Mouse (Mus musculus): ENCODE results near the gene Smbd1.

Smbd1 gene

DNA sequence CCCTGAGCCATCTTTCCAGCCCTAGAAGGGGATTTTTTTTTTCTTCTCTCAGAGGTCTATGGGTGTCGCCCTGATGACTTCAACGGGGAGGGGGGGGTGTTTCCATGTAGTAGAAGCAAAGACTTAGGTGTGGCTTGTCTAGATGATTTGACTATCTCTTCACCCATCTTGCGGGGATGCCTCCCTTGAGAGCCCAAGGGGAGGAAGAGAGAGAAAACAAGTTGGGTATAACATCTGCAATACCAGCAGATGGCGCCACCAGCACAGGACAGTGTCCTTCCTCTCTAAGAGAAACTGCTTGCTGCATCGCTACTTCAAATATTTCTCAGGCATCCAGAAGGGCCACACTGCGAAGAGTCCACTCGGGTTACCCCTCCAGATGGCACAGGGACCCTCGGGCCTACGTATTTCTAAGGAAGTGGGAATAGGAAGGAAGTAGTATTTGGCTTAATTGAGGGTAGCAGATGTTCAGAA lies 2.6 kb upstream of the Smbd1 start:
- DNase-seq, result peak; percentile 59 to 70

DNA sequence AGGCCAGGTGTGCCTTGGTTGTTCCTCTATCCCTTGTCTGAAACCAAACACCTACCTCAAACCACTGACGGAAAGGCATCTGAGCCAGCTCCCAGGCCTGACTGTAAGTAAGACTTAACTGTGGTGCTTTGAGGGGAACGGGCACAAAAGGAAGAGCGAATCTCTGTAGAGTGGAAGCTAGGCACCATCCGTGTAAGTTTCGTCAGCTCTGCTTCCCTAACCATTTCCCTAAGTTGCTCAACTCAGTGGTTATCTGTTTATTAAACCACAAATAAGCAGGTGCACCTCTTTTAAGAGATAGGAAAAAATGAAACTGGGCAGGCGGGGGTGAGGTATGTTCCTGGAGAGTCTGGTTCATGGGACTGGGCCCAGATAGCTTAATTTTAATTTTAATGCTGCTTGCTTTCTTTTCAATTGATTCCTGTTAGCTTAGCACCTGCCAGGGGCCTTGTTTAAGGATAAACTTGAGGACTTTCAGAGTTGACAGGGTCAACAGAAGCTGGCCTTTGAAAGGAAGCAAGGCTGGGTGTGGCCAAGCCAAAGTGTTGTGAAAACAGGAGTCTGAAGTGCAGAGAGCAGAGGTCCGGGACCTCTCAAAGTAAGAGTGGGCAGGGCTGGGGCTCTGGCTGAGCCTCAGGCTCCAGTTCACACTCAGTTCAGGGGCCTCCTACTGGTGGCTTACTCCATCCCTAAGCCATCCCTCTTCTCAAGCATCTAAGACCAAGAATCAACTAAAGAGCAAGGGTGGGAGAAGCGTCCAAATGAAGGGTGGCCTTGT lies 2.7 kb downstream of the Smbd1 start:
- DNase-seq, result no peak

DNA sequence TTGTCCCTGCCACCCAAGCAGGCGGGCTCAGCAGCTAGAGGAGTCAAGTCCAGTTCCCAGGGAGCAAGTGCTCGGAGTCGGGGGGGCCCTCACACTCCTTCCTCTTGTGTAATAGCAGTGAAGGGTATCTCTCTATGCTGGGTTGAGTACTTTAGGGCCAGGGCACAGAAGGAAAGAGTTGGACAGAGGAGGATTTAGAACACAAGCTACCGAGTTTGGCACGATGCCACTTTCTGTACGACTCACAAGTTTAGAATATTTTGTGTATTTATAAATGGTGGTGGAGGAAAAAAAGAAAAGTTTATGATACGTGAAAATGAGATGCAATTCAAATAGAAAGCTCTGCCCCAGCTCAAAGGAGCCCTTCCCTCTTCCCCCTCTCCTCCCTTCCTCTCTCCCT lies 5.1 kb downstream of the Smbd1 start:
- DNase-seq, result no peak

DNA sequence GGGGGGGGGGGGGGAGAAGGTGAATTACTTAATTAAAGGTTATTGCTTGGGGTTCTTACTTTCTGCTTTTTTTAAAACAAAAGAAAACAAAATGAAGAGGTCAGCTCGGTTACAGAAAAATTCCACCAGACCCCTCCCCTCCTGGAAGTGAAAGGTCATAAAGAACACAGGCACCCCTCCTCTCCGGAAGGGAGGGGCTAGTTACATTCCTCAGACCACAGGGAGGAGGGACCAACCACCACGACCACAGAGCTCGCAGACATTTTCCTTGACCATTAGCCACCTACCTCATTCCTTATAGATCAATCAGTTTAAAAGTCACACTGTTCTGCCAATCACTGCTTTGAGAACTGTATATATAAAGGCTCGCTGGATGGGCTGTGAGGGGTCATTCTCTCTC lies 6.4 kb downstream of the Smbd1 start:
- no peak for DNase-seq

DNA sequence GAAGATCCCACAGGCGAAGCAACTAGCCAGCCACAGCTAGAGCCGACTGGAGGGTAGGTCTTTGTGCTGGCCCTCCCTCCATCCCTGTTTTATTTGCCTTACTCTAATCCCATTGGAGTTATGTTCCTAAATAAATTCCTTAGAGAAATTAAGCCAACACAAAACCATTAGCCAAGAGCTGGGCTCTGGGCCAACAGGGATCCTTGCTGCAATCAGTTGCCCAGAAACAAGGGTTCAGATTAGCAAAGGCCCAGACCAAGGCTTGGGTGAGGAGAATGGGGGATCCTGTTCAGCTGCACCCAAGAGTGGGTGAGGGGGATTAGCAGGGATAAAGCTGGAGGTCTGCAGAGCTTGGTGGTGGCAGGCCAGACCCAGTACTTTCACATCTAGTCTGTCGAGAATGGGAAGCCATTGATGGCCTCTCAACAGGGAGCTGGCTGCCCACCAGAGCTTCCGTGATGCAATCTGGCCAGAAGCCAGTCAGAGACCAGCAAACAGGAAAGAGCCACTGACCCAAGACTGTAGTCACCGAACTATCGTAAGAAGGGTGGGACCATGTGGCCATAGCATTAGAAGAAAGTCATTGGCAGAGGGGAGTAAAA lies 6.9 kb downstream of the Smbd1 start:
- no peak for DNase-seq

DNA sequence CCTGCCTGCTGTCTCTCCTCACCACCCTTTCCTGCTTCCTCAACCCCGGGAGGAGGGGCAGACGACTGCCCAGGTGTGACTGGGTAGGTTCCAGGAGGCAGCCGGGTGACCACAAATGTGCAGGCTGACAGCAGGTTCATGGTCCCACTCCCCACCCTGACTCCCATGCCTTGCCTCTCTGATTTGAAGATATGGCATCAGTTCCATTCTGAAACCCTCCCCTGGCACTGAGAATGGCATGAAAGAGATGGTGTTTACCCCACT lies 12.9 kb downstream of the Smbd1 start, which contains the start of gene Muc20:
TSS of gene Muc20 (minus strand) at position 10 of the 264 bp plus-strand sequence.
- no peak for DNase-seq

DNA sequence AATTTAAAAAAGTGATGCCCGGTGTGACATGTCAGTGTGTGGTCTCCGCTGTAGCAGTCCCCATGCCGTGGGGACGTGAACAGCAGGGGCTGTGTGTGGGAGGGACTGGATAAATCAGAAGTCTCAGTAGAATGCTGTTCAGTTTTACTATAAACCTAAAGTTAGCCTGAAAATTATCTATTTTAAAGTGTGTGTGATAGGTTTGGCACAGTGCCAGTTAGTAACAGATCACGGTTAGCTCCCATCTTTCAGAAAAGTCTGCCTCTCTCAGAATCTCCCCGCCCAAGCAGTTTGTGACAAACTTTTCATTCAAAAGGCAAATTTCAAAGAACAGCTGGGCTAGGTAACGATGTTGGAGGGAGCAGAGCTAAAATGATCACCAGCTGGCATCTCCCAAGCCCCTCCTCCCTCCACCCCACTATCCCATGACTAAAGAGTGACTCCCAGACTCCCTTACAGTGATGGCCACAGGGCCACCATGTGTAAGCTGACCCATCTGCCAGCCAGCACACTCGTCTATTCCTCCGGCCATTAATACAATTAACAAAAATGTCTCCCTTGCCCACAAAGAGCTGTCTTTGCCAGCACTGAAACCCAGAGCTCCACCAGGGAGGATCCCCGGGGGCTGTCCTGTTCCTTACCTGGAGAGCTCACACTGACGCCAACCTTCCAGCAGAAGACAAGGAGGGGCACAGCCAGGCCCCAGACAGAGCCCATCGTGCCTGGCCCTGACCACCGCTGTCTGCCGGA lies 13.4 kb downstream of the Smbd1 start:
- no peak for DNase-seq

DNA sequence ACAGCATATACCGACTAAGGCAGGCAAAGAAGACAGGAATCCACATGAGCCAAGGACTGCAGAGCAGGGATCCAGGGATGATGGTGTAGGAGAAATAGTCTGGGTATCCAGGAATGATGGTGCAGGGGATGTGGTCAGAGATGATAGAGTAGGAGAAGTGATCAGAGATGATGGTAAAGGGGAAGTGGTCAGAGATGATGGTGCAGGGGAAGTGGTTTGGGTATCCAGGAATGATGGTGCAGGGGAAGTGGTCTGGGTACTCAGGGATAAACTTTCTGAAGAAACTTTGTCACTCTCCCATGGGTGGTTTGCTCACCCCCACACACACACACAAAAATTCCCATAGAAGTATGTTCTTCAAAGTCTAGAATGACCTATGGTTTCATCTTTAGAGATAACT lies 15.1 kb downstream of the Smbd1 start:
- DNase-seq, result no peak

DNA sequence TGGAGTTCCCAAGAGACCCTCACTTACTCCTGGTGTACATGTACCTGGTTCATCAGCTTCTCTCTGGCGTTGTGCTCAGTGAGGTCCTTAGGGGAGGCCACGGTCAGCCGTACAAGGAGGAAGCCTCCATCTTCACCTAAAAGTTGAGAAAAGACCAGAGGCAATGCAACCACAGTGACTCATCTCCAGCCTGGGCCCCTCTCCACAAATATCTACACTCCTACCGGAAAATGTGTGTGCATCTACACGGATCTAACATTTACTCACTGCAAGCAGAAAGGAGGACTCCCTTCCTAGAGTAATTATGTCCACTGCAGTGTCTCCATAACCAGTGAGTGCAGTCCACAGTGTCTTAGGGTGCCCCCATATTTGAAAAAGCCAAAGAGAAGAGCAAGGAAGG lies 20.2 kb downstream of the Smbd1 start:
- DNase-seq, result no peak

DNA sequence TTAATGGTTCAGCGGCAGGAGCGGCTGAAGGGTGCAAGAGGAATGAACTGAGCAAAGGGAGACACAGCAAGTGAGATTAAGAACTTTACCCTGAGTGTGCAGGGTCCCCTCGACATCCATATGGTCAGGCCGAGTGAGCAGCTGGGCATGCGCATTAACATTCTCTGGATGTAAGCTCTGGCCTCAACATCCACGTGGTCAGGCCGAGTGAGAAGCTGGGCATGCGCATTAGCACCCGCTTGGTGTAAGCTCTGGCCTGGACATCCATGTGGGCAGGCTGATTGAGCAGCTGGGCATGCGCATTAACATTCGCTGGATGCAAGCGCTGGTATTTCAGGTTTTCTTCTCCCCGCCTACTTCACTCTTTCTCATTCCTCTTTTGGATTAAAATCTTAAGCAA lies 25.4 kb downstream of the Smbd1 start:
- DNase-seq, result no peak

DNA sequence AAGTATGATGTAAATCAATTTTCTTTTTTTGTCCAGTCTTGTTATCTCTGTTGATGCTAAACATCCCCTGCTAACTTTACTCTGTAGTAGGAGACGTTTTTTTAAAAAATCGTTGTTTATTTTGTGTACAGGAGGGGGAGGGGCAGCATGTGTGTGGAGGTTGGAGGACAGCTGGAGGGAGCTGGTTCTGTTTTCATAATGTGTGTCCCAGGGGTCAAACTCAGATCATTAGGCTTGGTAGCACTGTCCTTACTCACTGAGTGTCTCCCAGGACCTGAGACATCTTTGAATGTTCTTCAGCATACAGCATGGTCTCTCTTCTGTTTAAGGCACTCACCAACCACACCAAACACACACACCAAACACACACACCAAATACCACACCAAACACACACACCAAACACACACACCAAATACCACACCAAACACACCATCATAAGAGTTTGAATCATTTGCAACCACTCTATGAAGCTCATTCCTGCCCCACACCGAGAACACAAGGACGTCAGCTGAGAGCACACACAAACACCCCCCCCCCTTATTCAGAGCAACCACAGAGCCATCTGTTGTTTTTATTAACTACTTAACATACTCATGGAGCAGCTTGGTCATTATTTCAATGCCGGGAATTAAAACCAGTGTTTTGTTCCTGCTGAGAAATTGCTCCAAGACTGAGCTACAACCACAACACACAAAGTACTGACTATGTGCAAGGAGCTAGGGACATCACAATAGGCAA lies 26.8 kb downstream of the Smbd1 start:
- no peak for DNase-seq

DNA sequence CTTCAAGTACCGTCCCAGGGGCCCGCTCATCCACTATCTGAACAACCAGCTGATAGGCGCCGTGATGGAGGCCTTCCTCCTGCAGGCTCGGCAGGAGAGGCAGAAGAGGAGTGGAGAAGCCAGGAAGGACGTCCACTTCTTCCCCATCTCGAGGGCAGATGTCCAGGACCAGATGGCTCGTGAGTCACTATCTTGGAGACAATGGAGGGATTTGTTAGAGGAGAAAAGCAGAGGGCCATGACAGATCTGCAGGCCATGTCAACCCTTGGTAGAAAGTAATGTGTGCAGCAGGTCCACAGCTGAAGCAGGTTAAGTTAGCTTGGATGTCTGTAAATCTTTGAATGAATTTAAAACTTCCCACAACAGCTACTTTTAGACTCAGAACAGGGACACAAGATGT lies 31.3 kb downstream of the Smbd1 start:
- DNase-seq, result no peak

DNA sequence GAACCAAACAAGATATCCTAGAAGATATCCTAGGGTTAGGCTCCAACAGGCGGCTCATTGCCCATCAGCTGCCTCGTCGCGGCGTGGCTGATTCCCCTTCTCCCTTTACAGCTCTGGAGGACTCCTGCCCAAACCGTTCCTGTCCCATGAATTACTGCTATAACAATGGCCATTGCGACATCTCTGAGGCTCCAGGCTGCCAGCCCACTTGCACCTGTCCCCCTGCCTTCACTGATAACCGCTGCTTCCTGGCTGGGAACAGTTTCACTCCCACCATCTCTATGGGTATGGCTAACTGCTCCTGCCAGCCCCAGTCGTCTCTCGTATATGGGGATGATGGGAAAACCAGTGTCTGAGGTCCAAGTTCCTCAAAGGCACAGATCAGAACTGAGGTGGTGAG lies 33.6 kb downstream of the Smbd1 start:
- DNase-seq, result no peak

DNA sequence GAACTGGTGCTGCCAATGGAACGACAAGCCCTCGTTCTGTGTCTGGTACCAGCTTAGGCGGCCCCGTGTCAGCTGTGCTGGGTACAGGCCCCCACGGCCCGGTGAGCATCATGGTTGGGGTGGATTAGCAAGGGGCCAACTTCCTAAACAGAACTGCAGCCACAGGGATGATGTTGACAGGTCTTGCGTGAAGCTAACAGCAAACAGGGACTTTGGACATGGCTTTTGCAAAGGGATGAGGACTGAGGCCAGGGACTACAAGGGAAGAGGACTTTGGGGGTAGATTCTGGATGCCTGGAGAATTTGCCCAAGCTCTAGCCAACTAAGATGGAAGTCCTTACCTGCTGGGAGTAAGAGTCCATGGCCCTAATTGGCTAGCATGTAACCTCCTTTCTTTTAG lies 43.4 kb downstream of the Smbd1 start:
- DNase-seq, result no peak

DNA sequence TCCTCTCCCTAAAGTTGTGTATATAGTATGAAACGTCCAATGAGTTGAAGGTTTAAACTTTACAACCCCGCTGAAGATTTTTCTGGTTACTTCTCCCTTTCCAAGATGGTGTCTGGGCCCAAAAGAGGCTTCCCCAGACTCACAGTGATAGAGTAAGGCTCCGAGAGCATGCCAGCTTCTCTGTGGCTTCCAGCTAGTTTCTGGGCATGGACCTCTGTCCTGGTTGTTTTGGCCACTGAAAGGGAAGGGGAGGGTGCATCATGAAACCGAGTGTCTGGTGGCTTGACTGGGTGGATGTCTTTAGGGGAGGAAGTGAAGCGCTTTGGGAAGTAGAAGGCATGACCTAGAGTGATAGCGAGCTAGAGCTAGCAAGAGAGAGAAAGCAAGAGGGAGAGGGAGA lies 45.3 kb downstream of the Smbd1 start:
- no peak for DNase-seq

DNA sequence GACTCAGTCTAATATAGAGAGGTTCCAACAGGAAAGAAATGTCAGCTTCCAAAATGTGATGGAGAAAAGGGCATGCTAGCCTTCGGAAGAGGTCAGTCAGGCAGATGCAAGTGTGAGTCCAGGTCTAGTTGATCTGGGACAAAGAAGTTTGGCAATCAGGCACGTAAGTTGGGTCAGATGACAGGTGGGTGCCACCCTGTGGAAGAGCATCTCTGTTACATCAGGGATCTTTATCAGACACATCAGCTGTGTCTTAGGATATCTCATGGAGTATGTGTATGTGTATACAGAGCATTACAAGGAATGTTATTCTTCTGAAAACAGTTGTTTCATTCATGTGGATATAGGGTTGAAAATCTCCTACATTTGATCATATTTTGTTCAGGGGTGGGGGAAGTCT lies 45.7 kb downstream of the Smbd1 start:
- no peak for DNase-seq
